Mouse (Mus musculus) left cerebral cortex, adult 11 months (tissue): ENCODE data around the gene Pid1.
A peak's percentile ranks its signal among the peaks of the same experiment; 100 is the strongest.
"Not testable (repeated sequence)": the region's sequence is repeated elsewhere in the genome, so short reads cannot be mapped to it uniquely, and the experiment has no call there.

ENCODE experiments used
- DNase-seq: peaks from one replicate; pipeline ENCODE4 v3.0.0; 2022; ENCODE audit warnings: low spot score

Gene Pid1

GRCm38 (mm10) chr1:84359611-84360500 lies 4.1 kb downstream of the Pid1 start:
- DNase-seq = no peak

GRCm38 (mm10) chr1:84357216-84357615 lies 6.8 kb downstream of the Pid1 start:
- no peak for DNase-seq

- DNase-seq = no peak
Observed at GRCm38 (mm10) chr1:84350262-84350661, 13.7 kb downstream of the Pid1 start.

- DNase-seq = no peak
Observed at GRCm38 (mm10) chr1:84347796-84348476, 16.0 kb downstream of the Pid1 start.

- DNase-seq = not testable (repeated sequence)
Observed at GRCm38 (mm10) chr1:84332797-84333196, 31.2 kb downstream of the Pid1 start.

GRCm38 (mm10) chr1:84331861-84332260 lies 32.1 kb downstream of the Pid1 start:
- not testable (repeated sequence) for DNase-seq

- no peak for DNase-seq
Observed at GRCm38 (mm10) chr1:84325309-84325708, 38.7 kb downstream of the Pid1 start.

GRCm38 (mm10) chr1:84321327-84321726 lies 42.7 kb downstream of the Pid1 start:
- no peak for DNase-seq

- DNase-seq = no peak
Observed at GRCm38 (mm10) chr1:84318569-84318968, 45.4 kb downstream of the Pid1 start.

GRCm38 (mm10) chr1:84317827-84318226 lies 46.2 kb downstream of the Pid1 start:
- DNase-seq = no peak

GRCm38 (mm10) chr1:84309966-84310460 lies 54.0 kb downstream of the Pid1 start:
- DNase-seq = no peak

GRCm38 (mm10) chr1:84305713-84306421 lies 58.1 kb downstream of the Pid1 start:
- no peak for DNase-seq

GRCm38 (mm10) chr1:84302788-84303187 lies 61.2 kb downstream of the Pid1 start:
- DNase-seq = no peak

- DNase-seq = no peak
Observed at GRCm38 (mm10) chr1:84299719-84300118, 64.3 kb downstream of the Pid1 start.

GRCm38 (mm10) chr1:84286682-84287111 lies 77.3 kb downstream of the Pid1 start:
- peak; percentile 71 for DNase-seq

GRCm38 (mm10) chr1:84285620-84286019 lies 78.4 kb downstream of the Pid1 start:
- DNase-seq = no peak

- DNase-seq = no peak
Observed at GRCm38 (mm10) chr1:84284293-84285068, 79.5 kb downstream of the Pid1 start.

- no peak for DNase-seq
Observed at GRCm38 (mm10) chr1:84283119-84283518, 80.9 kb downstream of the Pid1 start.

GRCm38 (mm10) chr1:84280171-84280570 lies 83.8 kb downstream of the Pid1 start:
- DNase-seq = no peak

GRCm38 (mm10) chr1:84278359-84279255 lies 85.4 kb downstream of the Pid1 start:
- DNase-seq = no peak

GRCm38 (mm10) chr1:84272951-84273350 lies 91.0 kb downstream of the Pid1 start:
- DNase-seq = no peak
